Mouse (Mus musculus) bone marrow, adult 2 months (tissue): ENCODE results near the gene Nf1.

Experiments used
- CTCF ChIP-seq: fragments of 200-500 bp; IDR thresholded peaks from 2 replicates; pipeline ENCODE4 v1.5.1; 2011; ENCODE audit warnings: low read length, control low read depth; ENCODE audit not compliant: control insufficient read depth, insufficient read depth
- POLR2A ChIP-seq: fragments of 200-500 bp; IDR thresholded peaks from 2 replicates; pipeline ENCODE4 v1.6.1; 2011; ENCODE audit warnings: low read depth, mild to moderate bottlenecking, control low read depth, low read length, borderline replicate concordance; ENCODE audit not compliant: control insufficient read depth

DNA sequence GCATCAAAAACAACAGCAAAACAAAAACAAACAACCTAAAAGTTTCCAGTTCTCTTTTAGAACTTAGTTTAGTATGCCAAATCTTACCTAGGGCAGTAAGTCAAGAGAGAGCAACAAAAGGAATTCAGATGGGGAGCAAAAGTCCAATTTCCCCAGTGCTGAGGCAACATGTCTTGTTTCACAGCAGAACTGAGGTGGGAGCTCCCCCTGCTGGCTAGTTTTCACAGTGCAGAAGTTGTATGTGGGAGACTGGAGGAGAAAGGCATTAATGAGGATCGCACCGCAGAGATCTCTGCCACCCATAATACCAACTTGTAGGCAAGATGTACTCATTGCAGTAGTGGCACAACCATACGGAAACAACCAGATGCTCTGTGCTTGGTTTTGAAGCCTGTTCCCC is 58.8 kb downstream of the Nf1 start:
- peak; percentile 92 for TF ChIP-seq CTCF
- TF ChIP-seq POLR2A = no peak
